ENCODE assay signal across 27 mouse cellular contexts in the genomic region with DNA sequence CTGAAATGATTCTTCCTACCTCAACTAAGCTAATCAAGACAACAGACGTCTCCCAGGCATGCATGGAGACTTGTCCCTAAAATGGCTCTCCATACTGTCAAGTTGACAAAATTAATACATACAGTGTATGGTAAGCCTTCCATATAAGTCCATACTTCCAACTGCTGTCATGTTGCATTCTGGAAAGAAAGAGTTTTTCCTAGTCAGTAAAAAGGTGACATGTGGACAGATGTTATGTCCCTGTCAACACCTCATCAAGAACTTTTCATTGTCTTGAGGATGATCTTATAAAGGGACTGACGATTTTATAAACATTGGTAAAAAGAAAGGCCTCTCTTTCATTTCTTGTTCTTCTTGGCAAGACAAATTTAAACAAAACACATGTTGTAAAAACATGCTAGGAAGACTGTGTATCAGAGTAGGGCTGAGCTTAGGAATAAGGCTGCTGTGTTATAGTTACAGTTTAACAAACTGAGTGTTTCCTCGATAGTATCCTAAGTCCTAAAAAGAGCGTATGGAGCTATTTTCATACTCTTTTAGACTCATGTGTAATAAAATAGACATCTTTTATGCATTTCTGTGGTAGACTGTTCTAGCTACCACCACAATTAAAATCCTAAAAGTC.
DNase-seq lines count a peak whose midpoint lies in the region; ATAC-seq and TF ChIP-seq lines count a peak whose summit lies in the region.
"Had no signal": no experiment of that assay in that cellular context is flagged by ENCODE, and none has a peak within 500 bp of the region (broad histone marks: within the 10 kb centered on the region; RNA-seq: fewer than 3 reads in every experiment).

No protein-coding gene starts in this region.

- TF ChIP-seq CTCF in lung, embryonic 14.5 days (IDR thresholded peaks at IDR 0.05; ENCODE audit: low read depth), result no peak
- no peak for TF ChIP-seq CTCF in lung, postnatal 0 days (IDR thresholded peaks at IDR 0.05)

- 0 out of 2 replicates have a peak, but pooled peaks have one; percentile 20 for TF ChIP-seq EP300 in lung, postnatal 0 days (IDR thresholded peaks at IDR 0.05)

- ATAC-seq in lung, embryonic 14.5 days (ENCODE audit: insufficient read depth), result peak; percentile 91
- peak; percentile 44 for ATAC-seq in lung, postnatal 0 days
- ATAC-seq: forebrain, embryonic 15.5 days; Patski had no signal

- peak; percentile 93 for DNase-seq in lung, embryonic 14.5 days
- DNase-seq in lung, adult 18-20 months, result no peak
- peak; percentile 14 for DNase-seq in lung, postnatal 0 days (ENCODE audit: low spot score)
- peak; percentile 14 for DNase-seq in lung, postnatal 14 days
- no peak for DNase-seq in cerebellum, postnatal 25 days
- no peak for DNase-seq in thymus, postnatal 10 days (ENCODE audit: low spot score in 2 of 2)
- DNase-seq: adrenal gland, adult 2 months; adrenal gland, postnatal 14 days; B cell, adult 2 months; cerebellum, adult 11 months; cerebellum, adult 2 months; cerebellum, adult 9-11 months; cerebellum, postnatal 36 days; embryo, embryonic 11 days; gastrocnemius, postnatal 25 days; heart, adult 2 months had no signal

- no peak overlapping the region for H3K4me2 ChIP-seq in lung, embryonic 14.5 days
- no peak overlapping the region for H3K4me2 ChIP-seq in lung, postnatal 0 days (replicated peaks; ENCODE audit: low read depth, low read length)
- H3K4me2 ChIP-seq: embryonic facial prominence, embryonic 13.5 days; forebrain, embryonic 12.5 days; forebrain, embryonic 15.5 days; heart, embryonic 11.5 days; hindbrain, embryonic 12.5 days; hindbrain, embryonic 15.5 days had no signal

- H3K9me3 ChIP-seq in lung, embryonic 14.5 days (ENCODE audit: low read depth, low read length), result no peaks in the 10 kb centered on the region
- no peaks in the 10 kb centered on the region for H3K9me3 ChIP-seq in lung, postnatal 0 days (ENCODE audit: low read length)
- H3K9me3 ChIP-seq: embryonic facial prominence, embryonic 10.5 days; embryonic facial prominence, embryonic 13.5 days; forebrain, embryonic 12.5 days; forebrain, embryonic 15.5 days; G1E; hindbrain, embryonic 12.5 days; hindbrain, embryonic 15.5 days had no signal

- H3K4me3 ChIP-seq in lung, embryonic 14.5 days (ENCODE audit: low read depth, low read length), result no peak overlapping the region
- H3K4me3 ChIP-seq in lung, postnatal 0 days (ENCODE audit: low read depth, low read length), result no peak overlapping the region
- H3K4me3 ChIP-seq: embryonic facial prominence, embryonic 10.5 days; embryonic facial prominence, embryonic 13.5 days; erythroblast, embryonic 14.5 days; forebrain, embryonic 12.5 days; forebrain, embryonic 15.5 days; heart, adult 2 months; hindbrain, embryonic 12.5 days; hindbrain, embryonic 15.5 days had no signal

- H3K27ac ChIP-seq in lung, embryonic 14.5 days (ENCODE audit: low read depth), result peak overlapping the region; percentile 48; the same call in 1 of the 2 replicates
- no peak overlapping the region for H3K27ac ChIP-seq in lung, postnatal 0 days (ENCODE audit: low read length)
- H3K27ac ChIP-seq: embryonic facial prominence, embryonic 10.5 days; embryonic facial prominence, embryonic 13.5 days; forebrain, embryonic 12.5 days; forebrain, embryonic 15.5 days; heart, adult 2 months; hindbrain, embryonic 12.5 days; hindbrain, embryonic 15.5 days had no signal

- WGBS in lung, embryonic 14.5 days, result 32% methylated on average over 4 of the region's 4 CpGs
- WGBS in lung, postnatal 0 days, result 47% methylated on average over 4 of the region's 4 CpGs

- no peak overlapping the region for H3K9ac ChIP-seq in lung, embryonic 14.5 days
- no peak overlapping the region for H3K9ac ChIP-seq in lung, postnatal 0 days (replicated peaks; ENCODE audit: low read depth)
- H3K9ac ChIP-seq: embryonic facial prominence, embryonic 13.5 days; forebrain, embryonic 12.5 days; forebrain, embryonic 15.5 days; hindbrain, embryonic 12.5 days; hindbrain, embryonic 15.5 days had no signal

- no peaks in the 10 kb centered on the region for H3K27me3 ChIP-seq in lung, embryonic 14.5 days (ENCODE audit: insufficient read depth, low read length)
- H3K27me3 ChIP-seq in lung, postnatal 0 days (replicated peaks; ENCODE audit: insufficient read depth, low read length), result no peaks in the 10 kb centered on the region
- H3K27me3 ChIP-seq: CH12.LX; embryonic facial prominence, embryonic 13.5 days; forebrain, embryonic 12.5 days; forebrain, embryonic 15.5 days; hindbrain, embryonic 12.5 days; hindbrain, embryonic 15.5 days; Patski had no signal

- H3K4me1 ChIP-seq in lung, embryonic 14.5 days (ENCODE audit: insufficient read depth), result no peaks in the 10 kb centered on the region
- H3K4me1 ChIP-seq in lung, postnatal 0 days (ENCODE audit: insufficient read depth, low read depth, low read length), result no peaks in the 10 kb centered on the region
- H3K4me1 ChIP-seq: forebrain, embryonic 12.5 days; forebrain, embryonic 15.5 days; hindbrain, embryonic 12.5 days; hindbrain, embryonic 15.5 days had no signal

- H3K36me3 ChIP-seq in lung, embryonic 14.5 days (ENCODE audit: insufficient read depth), result no peaks in the 10 kb centered on the region
- no peaks in the 10 kb centered on the region for H3K36me3 ChIP-seq in lung, postnatal 0 days (ENCODE audit: insufficient read depth, low read length)
- H3K36me3 ChIP-seq: embryonic facial prominence, embryonic 10.5 days; embryonic facial prominence, embryonic 13.5 days; forebrain, embryonic 12.5 days; forebrain, embryonic 15.5 days; G1E; hindbrain, embryonic 12.5 days; hindbrain, embryonic 15.5 days had no signal

Comparison
In these comparisons a context has a peak if more than half of its experiments do, and no peak if none do; other contexts are left out.
1. DNase-seq: peak in lung, embryonic 14.5 days (single experiment), lung, postnatal 0 days (single experiment) and lung, postnatal 14 days (single experiment); none in lung, adult 18-20 months (0 of 2), cerebellum, postnatal 25 days (0 of 2) and thymus, postnatal 10 days (0 of 2).